Mouse (Mus musculus) hindbrain, embryonic 15.5 days (tissue): ENCODE measurements around the gene Sugt1. TPM values are rescaled to one million over a fixed set of nuclear protein-coding genes. Genes with fewer than 3 reads are reported as not detected.
A peak's percentile ranks its signal among the peaks of the same experiment; 100 is the strongest.

Experiments
- ATAC-seq: fragments of 200-750 bp; cut with Nextera tagmentation; 2 replicates; pipeline ENCODE4 v1.8.0; 2017; ENCODE audit warnings: low read depth, moderate number of reproducible peaks, moderate TSS enrichment; ENCODE audit not compliant: low FRiP score
- H3K27ac ChIP-seq: fragments of 300-500 bp; sonication (generic); replicated peaks from 2 replicates; pipeline ENCODE4 v1.5.1; 2015; ENCODE audit warnings: mild to moderate bottlenecking, inconsistent platforms
- H3K27me3 ChIP-seq: fragments of 300-500 bp; sonication (generic); 2 replicates; pipeline ENCODE4 v1.6.1; 2015; ENCODE audit warnings: control low read depth, inconsistent platforms
- H3K36me3 ChIP-seq: fragments of 300-500 bp; sonication (generic); 2 replicates; pipeline ENCODE4 v1.6.1; 2015; ENCODE audit warnings: control low read depth, inconsistent platforms
- H3K4me1 ChIP-seq: fragments of 300-500 bp; sonication (generic); replicated peaks from 2 replicates; pipeline ENCODE4 v1.6.1; 2015; ENCODE audit warnings: control low read depth, inconsistent platforms
- H3K4me2 ChIP-seq: fragments of 300-500 bp; sonication (generic); 2 replicates; pipeline ENCODE4 v1.6.1; 2015; ENCODE audit warnings: moderate library complexity, mild to moderate bottlenecking, inconsistent platforms
- H3K4me3 ChIP-seq: fragments of 300-500 bp; sonication (generic); 2 replicates; pipeline ENCODE4 v1.5.1; 2015; ENCODE audit warnings: mild to moderate bottlenecking, inconsistent platforms
- H3K9ac ChIP-seq: fragments of 300-500 bp; sonication (generic); 2 replicates; pipeline ENCODE4 v1.6.1; 2015; ENCODE audit warnings: inconsistent platforms
- H3K9me3 ChIP-seq: fragments of 300-500 bp; sonication (generic); 2 replicates; pipeline ENCODE4 v1.6.1; 2016; ENCODE audit warnings: control low read depth, inconsistent platforms
- WGBS: fragments of 180-500 bp; shearing (Covaris S2); methylation state at CpG from one replicate; pipeline ENCODE4 v1.1.7; 2015; 5-methylcytosine and 5-hydroxymethylcytosine counted together
- polyA plus RNA-seq: library from polyadenylated mRNA; unstranded; fragments of >200 nt; fragmentation: Nextera tagmentation; extraction: Ambion mirVana; gene quantifications from 2 replicates; pipeline ENCODE4 v1.2.1, GENCODE M21; 2015

Gene Sugt1
- polyA plus RNA-seq, 1 experiment from 2014 or later = 100 TPM

DNA sequence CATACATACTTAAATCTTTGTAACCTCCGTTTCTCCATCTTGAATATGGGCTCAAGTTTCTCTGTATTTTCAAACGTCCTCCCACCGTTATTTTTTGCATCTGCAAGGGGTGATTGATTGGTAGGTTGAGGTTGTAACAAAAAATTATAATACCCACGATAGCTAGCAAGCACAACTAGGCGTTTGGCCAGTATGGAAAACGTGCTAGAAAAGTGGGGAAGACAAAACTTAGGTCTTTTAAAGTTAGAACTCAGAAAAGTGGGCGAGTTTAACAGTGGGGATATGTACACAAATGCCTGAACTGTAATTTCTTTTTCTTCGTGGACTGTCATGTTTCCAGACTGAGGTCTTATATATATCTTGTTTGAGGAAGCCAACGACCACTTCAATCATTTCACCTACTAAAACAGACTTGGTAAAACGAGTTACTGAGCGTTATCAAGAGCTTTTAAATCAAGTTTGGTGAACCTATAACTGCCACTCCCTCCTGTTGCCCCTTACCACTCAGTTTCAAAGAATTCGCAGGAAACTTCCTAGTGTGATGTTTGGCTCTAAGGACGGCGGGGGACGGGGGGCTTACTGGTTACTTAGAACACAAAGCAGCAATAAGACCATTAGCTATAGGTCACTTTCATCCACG, 872 bp upstream of the Sugt1 start:
- WGBS = 37% methylated on average over 16 of the region's 16 CpGs
- ATAC-seq = no peak
- Histone ChIP-seq H3K4me3 (peak overlapping the region; percentile 57), H3K9me3 (no peaks in the 10 kb centered on the region), H3K4me1 (peaks cover 25% of the 10 kb centered on the region), H3K4me2 (peak overlapping the region; percentile 78), H3K9ac (peak overlapping the region; percentile 61), H3K36me3 (no peaks in the 10 kb centered on the region), H3K27ac (peak overlapping the region; percentile 99), H3K27me3 (no peaks in the 10 kb centered on the region)

DNA sequence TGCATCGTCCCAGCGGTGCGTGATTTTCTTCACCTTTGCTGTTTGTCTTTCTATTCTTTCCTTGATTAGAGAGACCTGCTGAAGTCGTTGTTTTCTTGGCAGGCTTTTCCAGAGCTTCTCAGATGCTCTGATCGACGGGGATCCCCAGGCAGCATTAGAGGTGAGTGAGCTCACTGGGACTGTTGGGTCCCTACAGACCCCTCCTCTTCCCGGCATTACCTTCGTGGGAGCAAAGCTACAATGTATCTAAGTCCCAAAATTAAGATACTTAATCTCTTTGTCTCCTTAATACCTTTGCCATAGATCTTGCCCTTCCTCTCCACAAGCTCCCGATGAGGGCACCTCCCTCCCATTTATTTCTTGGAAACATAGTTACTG, 350 bp downstream of the Sugt1 start:
- Histone ChIP-seq H3K4me2 (peak overlapping the region; percentile 78), H3K36me3 (no peaks in the 10 kb centered on the region), H3K4me3 (peak overlapping the region; percentile 57), H3K9me3 (no peaks in the 10 kb centered on the region), H3K27ac (peak overlapping the region; percentile 99), H3K4me1 (peaks cover 25% of the 10 kb centered on the region), H3K27me3 (no peaks in the 10 kb centered on the region), H3K9ac (peak overlapping the region; percentile 61)
- WGBS = 2% methylated on average over 9 of the region's 9 CpGs
- peak; percentile 61 for ATAC-seq

DNA sequence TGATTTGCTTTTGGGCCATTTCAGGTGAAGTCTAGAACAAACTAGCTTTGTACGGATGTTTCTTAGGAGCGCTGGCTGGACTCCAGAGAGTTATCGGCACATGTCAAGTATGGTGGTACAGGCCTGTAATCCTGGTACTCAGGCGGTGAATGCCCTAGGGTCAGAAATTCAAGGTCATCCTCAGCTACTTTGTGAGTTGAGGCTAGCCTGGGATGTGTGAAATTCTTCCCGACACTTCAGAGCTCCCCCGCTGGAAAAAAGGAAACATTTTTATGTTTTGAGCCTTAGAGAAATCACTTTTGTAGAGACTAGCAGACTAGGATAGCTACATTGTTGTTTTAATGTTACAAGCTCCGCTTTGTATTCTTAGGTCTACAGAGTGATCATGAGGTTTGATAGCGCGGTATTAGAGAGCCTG, 1.1 kb downstream of the Sugt1 start:
- WGBS = 89% methylated on average over 9 of the region's 9 CpGs
- Histone ChIP-seq H3K27ac (no peak overlapping the region), H3K27me3 (no peaks in the 10 kb centered on the region), H3K9me3 (no peaks in the 10 kb centered on the region), H3K4me1 (peaks cover 25% of the 10 kb centered on the region), H3K36me3 (no peaks in the 10 kb centered on the region), H3K4me2 (peak overlapping the region; percentile 78), H3K9ac (peak overlapping the region; percentile 61), H3K4me3 (peak overlapping the region; percentile 57)
- ATAC-seq = no peak

DNA sequence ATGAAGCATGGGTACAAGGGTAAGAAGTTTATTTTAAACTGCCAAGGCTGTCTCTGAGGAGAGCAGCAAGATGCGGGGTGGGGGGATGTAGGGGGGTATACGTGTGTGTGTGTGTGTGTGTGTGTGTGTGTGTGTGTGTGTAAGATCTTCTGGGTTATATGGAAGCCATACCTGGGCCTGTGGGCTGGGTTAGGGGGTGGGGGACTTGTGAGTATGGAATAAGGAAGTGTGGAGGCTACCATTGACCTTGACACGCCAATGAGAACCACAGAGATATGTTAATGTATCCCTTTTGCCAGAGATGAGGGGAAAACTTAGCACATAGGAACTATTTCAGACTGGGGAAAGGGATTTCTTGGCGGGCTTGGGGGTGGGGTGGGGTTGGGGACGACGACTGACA, 1.9 kb downstream of the Sugt1 start:
- peak overlapping the region; percentile 78 for H3K4me2 ChIP-seq
- H3K4me1 ChIP-seq = peaks cover 25% of the 10 kb centered on the region
- no peak overlapping the region for H3K27ac ChIP-seq
- H3K4me3 ChIP-seq = peak overlapping the region; percentile 0; the same call in 1 of the 2 replicates
- no peaks in the 10 kb centered on the region for H3K36me3 ChIP-seq
- H3K9me3 ChIP-seq = no peaks in the 10 kb centered on the region
- no peak overlapping the region for H3K9ac ChIP-seq
- ATAC-seq = no peak
- H3K27me3 ChIP-seq = no peaks in the 10 kb centered on the region
- 93% methylated on average over 6 of the region's 6 CpGs for WGBS

DNA sequence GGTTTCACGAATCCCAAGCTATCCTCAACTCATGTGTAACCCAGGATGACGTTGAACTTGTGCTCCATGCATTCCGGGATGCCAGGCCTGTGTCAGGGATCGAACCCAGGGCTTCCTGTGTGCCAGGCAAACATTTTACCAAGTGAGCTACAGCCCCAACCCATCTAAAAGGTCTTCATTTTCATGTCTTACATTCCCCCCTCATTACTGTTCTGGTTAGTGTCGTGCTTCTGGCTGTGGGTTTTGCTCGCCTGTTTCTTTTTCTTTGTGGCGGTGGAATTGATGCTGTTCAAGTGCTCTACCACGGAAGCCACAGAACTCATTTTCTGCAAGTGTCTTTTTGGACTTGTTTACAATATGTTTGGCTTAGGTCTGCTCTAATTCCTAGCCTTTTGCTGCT, 3.4 kb downstream of the Sugt1 start:
- H3K4me3 ChIP-seq = no peak overlapping the region
- peaks cover 4% of the 10 kb centered on the region; the same call in 1 of the 2 replicates for H3K36me3 ChIP-seq
- no peak overlapping the region for H3K4me2 ChIP-seq
- no peaks in the 10 kb centered on the region for H3K27me3 ChIP-seq
- 98% methylated on average over 8 of the region's 8 CpGs for WGBS
- ATAC-seq = no peak
- no peaks in the 10 kb centered on the region for H3K9me3 ChIP-seq
- peaks cover 25% of the 10 kb centered on the region for H3K4me1 ChIP-seq
- no peak overlapping the region for H3K9ac ChIP-seq
- H3K27ac ChIP-seq = no peak overlapping the region

DNA sequence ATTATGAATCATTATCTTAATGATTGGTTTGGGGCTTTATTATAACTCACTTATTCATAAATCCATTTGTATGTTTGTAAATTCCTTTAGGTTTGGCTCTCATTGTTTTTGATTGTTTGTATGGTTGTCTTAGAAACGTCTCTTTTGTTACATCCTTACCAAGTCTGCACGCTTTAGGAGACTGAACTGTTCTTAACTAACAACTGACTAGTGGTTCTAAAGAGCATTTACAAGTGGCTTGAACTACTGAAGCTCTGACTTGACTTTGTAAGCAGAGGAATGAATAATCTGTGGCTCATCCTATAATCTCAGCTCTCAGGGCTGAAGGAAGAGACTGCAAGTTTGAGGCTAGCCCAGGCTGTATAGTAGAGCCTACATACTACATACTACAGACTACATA, 4.1 kb downstream of the Sugt1 start:
- no peak overlapping the region for H3K27ac ChIP-seq
- H3K4me2 ChIP-seq = no peak overlapping the region
- WGBS = 85% methylated on average over 2 of the region's 2 CpGs
- no peak overlapping the region for H3K9ac ChIP-seq
- H3K27me3 ChIP-seq = no peaks in the 10 kb centered on the region
- peaks cover 9% of the 10 kb centered on the region for H3K36me3 ChIP-seq
- peaks cover 23% of the 10 kb centered on the region for H3K4me1 ChIP-seq
- ATAC-seq = no peak
- H3K9me3 ChIP-seq = no peaks in the 10 kb centered on the region
- no peak overlapping the region for H3K4me3 ChIP-seq

DNA sequence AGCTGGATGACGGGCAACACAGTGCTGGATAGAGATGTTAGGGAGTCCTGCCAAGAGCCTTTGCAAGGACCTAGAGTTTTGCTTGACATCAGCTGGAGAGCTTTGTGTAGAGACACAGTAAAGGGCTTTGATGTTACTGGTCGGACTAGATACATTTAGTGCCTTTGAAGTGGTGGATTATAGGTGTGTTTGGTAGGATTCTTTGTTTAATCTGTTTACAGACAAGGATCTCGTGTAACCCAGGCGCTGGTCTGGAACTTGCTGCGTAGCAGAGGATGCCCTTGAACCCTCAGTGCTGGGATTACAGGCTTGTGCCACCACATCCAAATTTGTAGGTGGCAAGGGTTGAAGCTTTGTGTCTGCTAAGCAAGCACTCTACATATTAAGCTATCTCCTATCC, 6.6 kb downstream of the Sugt1 start:
- WGBS = 92% methylated on average over 5 of the region's 5 CpGs

DNA sequence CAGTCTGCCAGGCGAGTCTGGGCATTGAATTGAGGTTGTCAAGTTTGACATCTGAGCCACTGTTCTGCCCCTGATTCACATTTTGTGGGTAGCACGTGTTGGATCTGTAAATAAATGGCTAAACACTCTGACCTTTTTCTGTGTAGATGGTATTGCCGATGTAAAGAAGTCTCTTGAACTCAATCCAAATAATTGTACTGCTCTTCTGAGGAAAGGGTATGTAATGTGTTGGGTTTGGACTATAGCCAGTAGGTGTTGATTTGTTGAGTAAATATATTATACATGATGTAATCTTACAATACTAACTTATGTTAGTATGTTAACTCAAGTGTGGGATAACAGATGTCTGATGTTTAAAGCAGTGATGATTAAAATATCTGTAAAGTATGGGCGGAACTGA, 9.1 kb downstream of the Sugt1 start:
- no peaks in the 10 kb centered on the region for H3K4me1 ChIP-seq
- no peak overlapping the region for H3K4me3 ChIP-seq
- no peaks in the 10 kb centered on the region for H3K9me3 ChIP-seq
- WGBS = 80% methylated on average over 4 of the region's 4 CpGs
- peaks cover 51% of the 10 kb centered on the region for H3K36me3 ChIP-seq
- no peak overlapping the region for H3K9ac ChIP-seq
- no peak overlapping the region for H3K27ac ChIP-seq
- ATAC-seq = no peak
- H3K27me3 ChIP-seq = no peaks in the 10 kb centered on the region
- H3K4me2 ChIP-seq = no peak overlapping the region

More for the DNA sequence above, 6.6 kb downstream of the Sugt1 start:
- peaks cover 26% of the 10 kb centered on the region for H3K36me3 ChIP-seq
- ATAC-seq = no peak
- no peak overlapping the region for H3K27ac ChIP-seq
- H3K4me2 ChIP-seq = no peak overlapping the region
- H3K4me3 ChIP-seq = no peak overlapping the region
- H3K27me3 ChIP-seq = no peaks in the 10 kb centered on the region
- peaks cover 11% of the 10 kb centered on the region for H3K4me1 ChIP-seq
- H3K9ac ChIP-seq = no peak overlapping the region
- no peaks in the 10 kb centered on the region for H3K9me3 ChIP-seq

DNA sequence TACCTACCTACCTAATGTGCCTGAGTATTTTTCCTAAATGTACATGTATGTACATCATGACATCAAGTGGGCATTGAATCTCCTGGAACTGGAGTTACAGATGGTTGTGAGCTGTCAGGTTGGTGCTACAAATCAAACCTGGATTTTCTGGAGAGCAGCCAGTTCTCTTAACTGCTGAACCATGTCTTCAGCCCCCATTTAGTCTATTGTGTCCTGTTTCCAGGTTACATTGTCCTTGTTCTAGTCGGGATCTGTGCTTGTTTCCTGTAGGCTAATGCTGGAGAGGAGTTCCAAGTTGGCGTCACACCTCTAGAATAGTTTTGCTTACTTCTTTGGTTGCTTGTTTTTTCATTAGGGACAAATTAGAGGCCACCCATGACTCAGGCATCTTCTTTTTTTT, 18.4 kb downstream of the Sugt1 start:
- 70% methylated on average over 2 of the region's 2 CpGs for WGBS
- no peaks in the 10 kb centered on the region for H3K27me3 ChIP-seq
- no peak overlapping the region for H3K27ac ChIP-seq
- H3K4me2 ChIP-seq = no peak overlapping the region
- H3K4me1 ChIP-seq = no peaks in the 10 kb centered on the region
- no peak for ATAC-seq
- H3K9me3 ChIP-seq = no peaks in the 10 kb centered on the region
- no peak overlapping the region for H3K4me3 ChIP-seq
- H3K9ac ChIP-seq = no peak overlapping the region
- H3K36me3 ChIP-seq = peaks cover 76% of the 10 kb centered on the region

DNA sequence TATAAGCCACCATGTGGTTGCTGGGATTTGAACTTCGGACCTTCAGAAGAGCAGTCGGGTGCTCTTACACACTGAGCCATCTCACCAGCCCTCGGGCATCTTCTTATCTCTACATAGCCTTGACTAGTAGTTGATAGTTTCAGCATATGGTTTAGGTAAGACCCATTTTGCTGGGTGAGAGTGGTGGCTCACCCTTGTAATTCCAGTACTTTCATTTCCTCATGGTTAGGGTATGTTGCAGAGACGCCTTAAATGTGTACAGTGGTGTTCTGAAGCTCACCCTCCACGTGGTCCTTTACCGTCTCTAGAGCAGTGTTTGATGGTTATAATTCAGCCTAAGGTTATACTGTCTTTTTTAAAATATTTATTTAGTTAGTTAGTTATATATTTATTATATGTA, 18.9 kb downstream of the Sugt1 start:
- WGBS = 96% methylated on average over 6 of the region's 6 CpGs
- no peaks in the 10 kb centered on the region for H3K4me1 ChIP-seq
- no peak overlapping the region for H3K9ac ChIP-seq
- no peak overlapping the region for H3K4me2 ChIP-seq
- no peaks in the 10 kb centered on the region for H3K27me3 ChIP-seq
- no peak overlapping the region for H3K27ac ChIP-seq
- peaks cover 76% of the 10 kb centered on the region for H3K36me3 ChIP-seq
- H3K9me3 ChIP-seq = no peaks in the 10 kb centered on the region
- H3K4me3 ChIP-seq = no peak overlapping the region
- no peak for ATAC-seq

DNA sequence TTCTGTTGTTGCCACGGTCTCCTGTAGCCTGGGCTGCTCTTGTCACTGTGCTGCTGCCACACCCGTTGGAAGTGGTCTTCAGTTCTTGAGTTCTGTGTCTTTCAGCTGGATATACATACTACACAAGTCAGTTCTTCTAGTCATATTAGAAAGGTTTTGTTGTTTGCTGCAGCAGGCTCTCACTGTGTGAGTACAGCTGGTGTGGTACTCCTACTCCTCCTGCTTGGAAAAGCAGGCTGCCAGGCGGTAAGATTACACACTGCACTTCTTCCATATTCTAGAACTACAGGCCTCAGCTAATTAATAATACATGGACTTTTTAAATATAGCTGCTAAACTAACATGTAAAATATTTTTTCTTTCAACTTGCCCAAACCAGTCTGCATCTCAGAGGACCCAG, 19.4 kb downstream of the Sugt1 start:
- H3K36me3 ChIP-seq = peaks cover 75% of the 10 kb centered on the region
- ATAC-seq = no peak
- no peaks in the 10 kb centered on the region for H3K4me1 ChIP-seq
- H3K27me3 ChIP-seq = no peaks in the 10 kb centered on the region
- H3K27ac ChIP-seq = no peak overlapping the region
- 94% methylated on average over 3 of the region's 3 CpGs for WGBS
- no peak overlapping the region for H3K4me2 ChIP-seq
- no peaks in the 10 kb centered on the region for H3K9me3 ChIP-seq
- H3K4me3 ChIP-seq = no peak overlapping the region
- H3K9ac ChIP-seq = no peak overlapping the region

DNA sequence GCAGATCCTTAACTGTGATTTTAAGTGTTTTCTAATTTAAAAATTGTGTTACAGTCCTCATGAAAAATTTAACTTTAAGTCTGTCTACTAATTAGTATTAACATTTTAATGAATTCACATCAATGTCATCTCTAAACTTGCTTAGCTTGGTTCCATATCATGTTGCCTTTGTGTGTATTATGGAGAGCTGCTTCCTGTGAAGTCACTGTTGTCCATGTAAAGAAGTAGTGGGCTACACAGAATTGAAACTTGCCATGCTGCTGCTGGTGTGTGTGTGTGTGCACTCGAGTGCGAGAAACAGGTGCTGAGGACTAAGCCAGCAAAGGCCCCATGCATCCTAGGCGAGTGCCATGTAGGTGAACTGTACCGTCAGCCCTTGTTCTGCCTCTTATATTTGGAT, 19.9 kb downstream of the Sugt1 start:
- no peak overlapping the region for H3K27ac ChIP-seq
- H3K4me2 ChIP-seq = no peak overlapping the region
- H3K4me3 ChIP-seq = no peak overlapping the region
- 97% methylated on average over 4 of the region's 4 CpGs for WGBS
- peaks cover 74% of the 10 kb centered on the region for H3K36me3 ChIP-seq
- no peaks in the 10 kb centered on the region for H3K4me1 ChIP-seq
- ATAC-seq = no peak
- no peaks in the 10 kb centered on the region for H3K9me3 ChIP-seq
- H3K27me3 ChIP-seq = no peaks in the 10 kb centered on the region
- H3K9ac ChIP-seq = no peak overlapping the region

DNA sequence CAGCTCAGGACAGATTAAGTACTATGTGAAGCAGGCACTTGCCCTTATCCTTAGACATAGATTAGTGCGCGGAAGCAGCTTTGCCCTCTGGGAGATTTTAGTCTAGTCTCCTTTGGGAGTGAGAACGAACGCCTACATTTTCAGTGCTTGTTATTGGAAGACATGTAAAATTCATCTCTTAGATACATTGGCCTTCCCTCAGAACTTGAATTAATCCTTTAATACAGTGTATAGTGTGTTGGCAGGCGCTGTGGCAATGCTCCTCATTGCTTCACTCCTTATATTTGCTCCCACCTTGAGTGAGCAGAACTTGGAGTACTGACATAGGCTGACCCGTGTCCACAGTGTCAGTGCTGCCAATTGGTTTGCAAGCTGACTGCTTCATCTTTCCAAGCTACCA, 20.8 kb downstream of the Sugt1 start:
- H3K27ac ChIP-seq = no peak overlapping the region
- no peak overlapping the region for H3K9ac ChIP-seq
- WGBS = 94% methylated on average over 6 of the region's 6 CpGs
- no peaks in the 10 kb centered on the region for H3K27me3 ChIP-seq
- H3K4me3 ChIP-seq = no peak overlapping the region
- H3K4me2 ChIP-seq = no peak overlapping the region
- peaks cover 75% of the 10 kb centered on the region for H3K36me3 ChIP-seq
- H3K4me1 ChIP-seq = no peaks in the 10 kb centered on the region
- H3K9me3 ChIP-seq = no peaks in the 10 kb centered on the region
- no peak for ATAC-seq
